Mouse (Mus musculus): Measurements from ENCODE around the gene Fam169a.

- TF ChIP-seq POLR2A (IDR thresholded peaks at IDR 0.05; ENCODE audit: extremely low read depth, insufficient read depth, low read length) (no peak), CTCF (IDR thresholded peaks at IDR 0.05; ENCODE audit: extremely low read depth, insufficient read depth, low read length) (no peak)
Measured at GRCm38 (mm10) chr13:97178943-97179342, 111.9 kb downstream of the Fam169a start.
